Mouse (Mus musculus) small intestine, adult 2 months (tissue): ENCODE data around the gene Lpar2.

ENCODE experiments used
- CTCF ChIP-seq: fragments of 200-500 bp; IDR thresholded peaks from 2 replicates; pipeline ENCODE4 v1.5.1; 2012; ENCODE audit warnings: low read depth, mild to moderate bottlenecking, control low read depth, inconsistent platforms, low read length, moderate library complexity, mixed read lengths; ENCODE audit not compliant: insufficient replicate concordance, insufficient read length; ENCODE audit errors: extremely low read depth
- POLR2A ChIP-seq: fragments of 200-500 bp; IDR thresholded peaks from 2 replicates; pipeline ENCODE4 v1.6.1; 2012; ENCODE audit warnings: low read depth, mild to moderate bottlenecking, control low read depth, inconsistent platforms, low read length, moderate library complexity

DNA sequence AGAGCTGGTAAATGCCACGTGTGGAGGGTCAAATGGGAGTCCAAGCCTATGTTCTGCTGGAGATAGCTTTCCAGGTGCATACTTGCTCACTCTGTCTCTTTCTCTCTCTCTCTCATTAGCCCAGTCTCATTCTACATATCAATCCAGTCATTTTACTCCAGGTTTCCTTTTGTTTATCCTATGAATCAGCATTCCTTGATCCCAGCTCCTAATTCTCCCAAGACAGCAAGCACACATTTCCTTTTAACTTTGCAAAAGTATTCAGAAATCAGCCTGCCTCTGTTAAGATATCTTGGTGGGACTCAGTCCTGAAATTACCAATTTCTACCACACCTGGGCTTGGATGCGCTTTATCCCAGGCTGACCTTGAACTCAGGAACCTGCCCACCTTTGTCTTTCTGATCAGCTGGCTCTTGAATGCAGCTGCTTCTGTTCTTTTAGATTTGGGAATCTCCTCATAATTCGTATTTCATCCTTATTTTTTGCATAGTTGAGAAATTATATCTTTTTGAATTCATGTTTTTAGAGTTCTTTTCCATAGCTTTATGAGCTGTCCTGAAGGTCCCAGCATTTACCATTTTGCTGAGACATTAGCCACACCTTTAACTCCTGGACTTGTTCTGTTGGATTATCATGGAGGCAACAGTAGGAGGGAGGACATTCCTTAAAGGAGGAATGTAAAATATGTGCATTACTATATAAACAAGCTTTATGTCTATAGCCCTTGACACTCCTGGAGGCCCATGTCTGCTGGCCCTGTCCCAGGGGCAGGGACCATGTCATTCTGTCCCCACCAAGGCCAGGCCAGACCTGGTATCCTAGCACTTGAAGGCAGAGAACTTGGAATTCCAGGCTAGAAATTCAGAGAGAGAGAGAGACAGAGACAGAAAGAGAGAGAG, 25.2 kb downstream of the Lpar2 start:
- no peak for TF ChIP-seq CTCF
- no peak for TF ChIP-seq POLR2A
